Mouse (Mus musculus): ENCODE results near the gene Clps. TPM values are rescaled to one million over a fixed set of nuclear protein-coding genes. Genes with fewer than 3 reads are reported as not detected.
A peak's percentile ranks its signal among the peaks of the same experiment; 100 is the strongest.

Clps gene
- polyA plus RNA-seq, 1 experiment from 2014 or later: not detected

- no peaks in the 10 kb centered on the region for H3K9me3 ChIP-seq
- 73% methylated on average over 5 of the region's 5 CpGs for WGBS
- H3K4me2 ChIP-seq: no peak overlapping the region
- H3K36me3 ChIP-seq (replicated peaks): no peaks in the 10 kb centered on the region
- H3K9ac ChIP-seq: no peak overlapping the region
- H3K4me1 ChIP-seq: peaks cover 30% of the 10 kb centered on the region
- H3K4me3 ChIP-seq (replicated peaks): no peak overlapping the region
- H3K27ac ChIP-seq: no peak overlapping the region
- ATAC-seq (ENCODE audit: low FRiP score): no peak
- H3K27me3 ChIP-seq: peaks cover 47% of the 10 kb centered on the region
These were observed 46.0 kb downstream of the Clps start for GRCm38 (mm10) chr17:28514555-28514954.

GRCm38 (mm10) chr17:28513844-28514243 lies 46.7 kb downstream of the Clps start:
- no peak for ATAC-seq (ENCODE audit: low FRiP score)
- no peaks in the 10 kb centered on the region for H3K36me3 ChIP-seq (replicated peaks)
- no peak overlapping the region for H3K9ac ChIP-seq
- 72% methylated on average over 7 of the region's 7 CpGs for WGBS
- peaks cover 41% of the 10 kb centered on the region for H3K27me3 ChIP-seq
- H3K4me1 ChIP-seq: peaks cover 29% of the 10 kb centered on the region
- H3K4me3 ChIP-seq (replicated peaks): no peak overlapping the region
- no peaks in the 10 kb centered on the region for H3K9me3 ChIP-seq
- H3K4me2 ChIP-seq: no peak overlapping the region
- 0 out of 2 replicates have a peak overlapping the region, but pooled peaks have one; percentile 25 for H3K27ac ChIP-seq

- H3K4me2 ChIP-seq: no peak overlapping the region
- H3K27me3 ChIP-seq: peaks cover 38% of the 10 kb centered on the region
- ATAC-seq (ENCODE audit: low FRiP score): no peak
- no peaks in the 10 kb centered on the region for H3K36me3 ChIP-seq (replicated peaks)
- H3K4me3 ChIP-seq (replicated peaks): no peak overlapping the region
- no peaks in the 10 kb centered on the region for H3K9me3 ChIP-seq
- no peak overlapping the region for H3K27ac ChIP-seq
- no peak overlapping the region for H3K9ac ChIP-seq
- H3K4me1 ChIP-seq: peaks cover 24% of the 10 kb centered on the region
- WGBS: 91% methylated on average over 1 of the region's 1 CpGs
These were observed 47.2 kb downstream of the Clps start for GRCm38 (mm10) chr17:28513337-28513736.

DNA sequence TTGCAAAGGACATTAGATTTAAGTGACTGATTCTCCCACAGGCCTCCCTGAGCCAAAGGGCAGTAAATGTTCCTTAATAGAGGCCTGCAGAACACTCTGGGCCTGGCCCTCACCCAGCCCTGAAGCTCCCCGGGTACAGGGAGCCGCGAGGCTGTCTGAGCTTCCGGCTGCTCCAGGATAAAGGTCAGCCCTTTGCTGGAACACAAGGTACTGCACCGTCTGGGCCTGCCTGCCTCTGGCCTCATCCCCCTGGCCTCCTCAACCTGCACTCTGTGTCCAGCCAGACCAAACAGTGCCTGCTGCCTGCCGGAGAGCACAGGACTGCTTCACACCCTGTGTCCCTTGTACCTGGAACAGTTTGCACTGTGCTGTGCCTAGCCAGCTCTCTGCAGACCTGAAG lies 47.9 kb downstream of the Clps start:
- Histone ChIP-seq H3K9me3 (no peaks in the 10 kb centered on the region), H3K4me2 (no peak overlapping the region), H3K27me3 (peaks cover 38% of the 10 kb centered on the region), H3K4me3 (replicated peaks) (no peak overlapping the region), H3K36me3 (replicated peaks) (no peaks in the 10 kb centered on the region), H3K9ac (no peak overlapping the region), H3K4me1 (peaks cover 19% of the 10 kb centered on the region), H3K27ac (no peak overlapping the region)
- no peak for ATAC-seq (ENCODE audit: low FRiP score)
- WGBS: 56% methylated on average over 6 of the region's 6 CpGs

- WGBS: 38% methylated on average over 9 of the region's 9 CpGs
- no peaks in the 10 kb centered on the region for H3K36me3 ChIP-seq (replicated peaks)
- H3K4me1 ChIP-seq: peaks cover 21% of the 10 kb centered on the region
These were observed 48.7 kb downstream of the Clps start for GRCm38 (mm10) chr17:28511616-28512541.

GRCm38 (mm10) chr17:28510445-28511342 lies 49.9 kb downstream of the Clps start:
- Histone ChIP-seq H3K4me3 (replicated peaks) (no peak overlapping the region), H3K27ac (no peak overlapping the region), H3K4me1 (peaks cover 21% of the 10 kb centered on the region), H3K4me2 (peak overlapping the region; percentile 39), H3K9ac (no peak overlapping the region), H3K9me3 (no peaks in the 10 kb centered on the region), H3K27me3 (peaks cover 32% of the 10 kb centered on the region), H3K36me3 (replicated peaks) (no peaks in the 10 kb centered on the region)
- WGBS: 6% methylated on average over 28 of the region's 28 CpGs
- ATAC-seq (ENCODE audit: low FRiP score): no peak

More at GRCm38 (mm10) chr17:28511616-28512541, 48.7 kb downstream of the Clps start:
- peaks cover 39% of the 10 kb centered on the region for H3K27me3 ChIP-seq
- ATAC-seq (ENCODE audit: low FRiP score): no peak
- no peak overlapping the region for H3K9ac ChIP-seq
- H3K4me3 ChIP-seq (replicated peaks): no peak overlapping the region
- no peaks in the 10 kb centered on the region for H3K9me3 ChIP-seq
- no peak overlapping the region for H3K27ac ChIP-seq
- peak overlapping the region; percentile 39; the same call in 1 of the 2 replicates for H3K4me2 ChIP-seq

Small RNA genes lying within 50 kb of the gene (microRNA-seq; reads per million reads assigned to microRNA genes)
- not detected for gene Gm25195
- not detected for gene Mir6969

Other genes starting within 250 kb of the Clps start
- 25.9 and 26.0 TPM in 2 replicates for gene Fance, start 247.2 kb downstream of the Clps start, polyA plus RNA-seq (2016; fragmentation: Nextera tagmentation; extraction: Ambion mirVana)
- gene Rpl10a, start 232.3 kb downstream of the Clps start, polyA plus RNA-seq (2016; fragmentation: Nextera tagmentation; extraction: Ambion mirVana): 370 and 384 TPM in 2 replicates
- gene Tead3, start 209.9 kb downstream of the Clps start, polyA plus RNA-seq (2016; fragmentation: Nextera tagmentation; extraction: Ambion mirVana): 4.2 and 5.1 TPM in 2 replicates
- gene Tulp1, start 195.5 kb downstream of the Clps start, polyA plus RNA-seq (2016; fragmentation: Nextera tagmentation; extraction: Ambion mirVana): 3.5 and 4.0 TPM in 2 replicates
- gene Fkbp5, start 43.2 kb downstream of the Clps start, polyA plus RNA-seq (2016; fragmentation: Nextera tagmentation; extraction: Ambion mirVana): 34.9 and 37.4 TPM in 2 replicates
- gene Armc12, start 30.0 kb downstream of the Clps start, polyA plus RNA-seq (2016; fragmentation: Nextera tagmentation; extraction: Ambion mirVana): not detected in 2 replicates
- not detected in 2 replicates for gene Clpsl2, start 11.4 kb downstream of the Clps start, polyA plus RNA-seq (2016; fragmentation: Nextera tagmentation; extraction: Ambion mirVana)
- 1.3 and 1.5 TPM in 2 replicates for gene Lhfpl5, start 14.9 kb upstream of the Clps start, polyA plus RNA-seq (2016; fragmentation: Nextera tagmentation; extraction: Ambion mirVana)
- gene Srpk1, start 61.9 kb upstream of the Clps start, polyA plus RNA-seq (2016; fragmentation: Nextera tagmentation; extraction: Ambion mirVana): 124 and 130 TPM in 2 replicates
- 0.80 and 0.90 TPM in 2 replicates for gene Slc26a8, start 129.5 kb upstream of the Clps start, polyA plus RNA-seq (2016; fragmentation: Nextera tagmentation; extraction: Ambion mirVana)
- 38.0 and 39.8 TPM in 2 replicates for gene Mapk14, start 130.6 kb upstream of the Clps start, polyA plus RNA-seq (2016; fragmentation: Nextera tagmentation; extraction: Ambion mirVana)
- gene AC170998.1, start 165.3 kb upstream of the Clps start, polyA plus RNA-seq (2016; fragmentation: Nextera tagmentation; extraction: Ambion mirVana): 3.0 and 3.6 TPM in 2 replicates
- gene Mapk13, start 208.5 kb upstream of the Clps start, polyA plus RNA-seq (2016; fragmentation: Nextera tagmentation; extraction: Ambion mirVana): 2.5 and 5.3 TPM in 2 replicates
- 14.4 and 16.2 TPM in 2 replicates for gene Brpf3, start 240.3 kb upstream of the Clps start, polyA plus RNA-seq (2016; fragmentation: Nextera tagmentation; extraction: Ambion mirVana)